Mouse (Mus musculus) neutrophil, adult 5-6 weeks (primary cell): ENCODE measurements around the gene Dcdc2a. TPM values are rescaled to one million over a fixed set of nuclear protein-coding genes. Genes with fewer than 3 reads are reported as not detected.

Source experiments
- ATAC-seq: fragments of 151-379, 151-347 bp; 2 replicates; pipeline ENCODE4 v1.8.0; 2017; ENCODE audit warnings: mild to moderate bottlenecking, moderate TSS enrichment; ENCODE audit not compliant: insufficient number of reproducible peaks, poor library complexity, low FRiP score, severe bottlenecking; ENCODE audit errors: extremely low read depth
- total RNA-seq: library from RNA; stranded (forward); fragments of 200-1000 nt; gene quantifications from 2 replicates; pipeline ENCODE4 v1.2.3, GENCODE M21; 2017

Dcdc2a gene
- total RNA-seq, 1 experiment from 2014 or later = not detected

DNA sequence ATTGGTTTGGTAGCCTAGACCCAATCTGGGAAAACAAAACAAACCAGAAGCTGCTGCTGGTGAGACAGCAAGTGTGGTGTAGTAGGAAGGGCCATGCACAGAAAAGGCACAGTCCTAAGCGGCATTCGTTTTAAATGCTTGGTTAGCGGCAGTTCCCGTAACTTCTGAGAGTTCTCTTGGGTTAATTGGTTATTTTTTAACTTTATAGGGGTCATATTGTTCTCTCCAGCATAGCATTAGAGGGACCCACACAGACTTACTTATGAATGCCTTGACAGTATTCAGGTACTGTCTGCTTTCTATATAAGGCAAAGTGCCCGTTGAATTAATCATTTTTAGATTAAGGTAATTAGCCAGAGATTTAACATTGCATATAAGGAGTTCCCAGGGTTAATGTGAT, 35.5 kb downstream of the Dcdc2a start:
- no peak for ATAC-seq

DNA sequence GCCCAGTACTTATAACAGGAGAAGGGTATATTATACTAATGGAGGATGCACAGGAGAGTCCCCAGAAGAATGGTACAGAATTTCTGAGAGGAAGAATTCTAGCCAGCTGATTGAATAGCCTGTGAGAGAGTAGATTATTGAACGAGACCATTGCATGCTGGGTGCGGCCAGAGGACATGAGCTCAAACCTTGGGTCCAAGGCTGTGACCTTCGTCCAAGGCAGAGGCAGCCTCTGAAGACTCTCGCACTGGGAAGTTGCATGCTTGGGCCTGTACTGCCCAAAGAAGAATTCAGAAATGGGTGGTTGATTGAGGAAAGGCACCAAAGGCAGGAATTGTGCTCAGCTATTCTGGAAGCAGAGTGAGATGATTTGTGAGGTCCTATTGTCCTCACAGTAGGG, 38.0 kb downstream of the Dcdc2a start:
- no peak for ATAC-seq

DNA sequence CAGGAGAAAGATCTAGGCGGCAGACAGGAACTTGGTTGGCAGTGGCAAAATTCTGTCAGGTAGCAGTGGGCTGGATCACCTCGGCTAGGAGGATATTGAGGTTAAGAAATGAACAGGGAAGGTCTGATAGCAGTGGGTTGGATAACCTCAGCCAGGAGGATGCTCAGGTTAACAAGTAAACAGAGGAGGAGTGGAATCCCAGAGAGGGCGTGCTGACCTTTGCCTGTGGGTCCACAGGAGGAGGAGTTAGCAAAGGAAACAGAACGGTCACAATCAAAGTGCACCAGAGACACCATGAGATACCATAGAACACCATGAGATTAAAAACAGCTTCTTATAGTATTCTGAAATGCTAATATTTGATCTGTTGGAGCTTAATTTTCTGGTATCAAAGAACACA, 38.6 kb downstream of the Dcdc2a start:
- ATAC-seq = no peak

DNA sequence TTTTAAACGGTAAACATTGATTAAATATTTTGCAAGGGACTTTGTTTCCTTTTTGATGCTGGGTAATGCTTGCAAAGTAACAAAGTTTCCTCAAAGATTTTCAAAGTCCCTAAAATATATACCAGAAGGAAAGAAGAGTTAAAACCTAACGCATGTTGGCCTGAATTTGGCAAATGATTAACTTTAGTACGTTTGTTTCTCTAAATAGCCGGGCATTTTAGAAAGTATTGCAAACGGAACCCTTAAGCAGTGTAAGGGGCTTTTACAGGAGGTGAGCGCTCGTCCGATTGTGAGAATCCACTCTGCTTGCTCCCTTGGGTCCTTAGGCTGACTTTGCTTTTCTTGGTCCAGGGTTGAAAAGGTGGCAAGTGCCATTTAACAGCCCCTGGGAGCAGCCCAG, 41.5 kb downstream of the Dcdc2a start:
- no peak for ATAC-seq

DNA sequence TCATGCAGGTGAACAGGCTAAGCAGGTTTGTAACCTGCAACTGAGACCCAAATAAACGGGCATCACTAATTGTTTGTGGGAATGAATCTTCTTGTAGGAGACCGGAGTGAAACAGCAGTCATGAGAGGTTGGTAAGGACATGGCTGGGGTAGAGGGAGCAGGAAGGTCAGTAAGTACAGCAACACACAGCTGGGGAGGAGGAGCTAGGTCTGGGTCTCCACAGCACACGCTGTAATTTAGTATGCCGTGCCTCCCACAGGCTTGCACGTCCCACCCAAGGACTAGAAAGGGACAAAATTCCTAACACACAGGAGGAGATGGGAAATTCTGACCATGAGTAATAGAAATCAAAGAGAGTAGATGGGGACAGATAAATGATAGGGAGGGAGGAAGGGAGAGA, 42.8 kb downstream of the Dcdc2a start:
- no peak for ATAC-seq

GRCm38 (mm10) chr13:25099508-25099907, 43.7 kb downstream of the Dcdc2a start:
- ATAC-seq = no peak

DNA sequence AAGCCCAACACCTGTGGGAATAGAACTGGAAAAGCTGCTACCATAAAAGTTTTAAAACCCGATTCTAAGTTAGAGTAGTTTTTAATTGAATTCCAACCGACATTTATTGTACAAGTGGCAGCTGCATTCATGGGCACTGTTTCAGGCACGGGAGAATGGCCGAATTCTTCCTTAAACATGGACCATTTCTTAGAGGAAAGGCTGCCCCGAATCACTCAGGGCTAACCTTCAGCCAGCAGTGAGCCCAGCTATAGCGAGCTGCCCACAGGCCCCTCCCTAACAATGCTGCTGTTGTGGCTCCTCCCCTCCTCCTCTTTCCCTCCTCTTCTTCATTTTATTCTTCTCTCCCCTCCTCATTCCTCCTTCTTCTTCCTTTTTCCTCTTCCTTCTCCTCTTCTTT, 44.8 kb downstream of the Dcdc2a start:
- ATAC-seq = no peak

- no peak for ATAC-seq
Measured at GRCm38 (mm10) chr13:25105671-25106070, 49.9 kb downstream of the Dcdc2a start.

GRCm38 (mm10) chr13:25106740-25107139, 50.9 kb downstream of the Dcdc2a start:
- ATAC-seq = no peak

DNA sequence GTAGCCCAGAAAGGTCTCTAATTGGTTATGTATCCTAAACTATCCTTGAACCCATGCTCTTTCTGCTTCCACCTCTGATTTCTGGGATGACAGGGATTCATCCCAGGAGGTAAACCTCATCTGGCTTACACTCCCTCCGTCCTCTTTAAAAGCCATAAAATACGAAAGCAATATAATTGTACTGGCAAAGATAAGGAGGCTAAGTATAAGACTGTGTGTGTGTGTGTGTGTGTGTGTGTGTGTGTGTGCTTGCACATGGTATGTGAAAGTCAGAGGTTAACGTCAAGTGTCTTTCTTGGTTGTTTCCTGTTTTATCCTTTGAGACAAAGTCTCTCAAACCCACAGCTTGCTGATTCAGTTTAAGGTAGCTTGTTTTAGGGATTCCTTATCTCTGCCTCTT, 52.5 kb downstream of the Dcdc2a start:
- ATAC-seq = no peak

- no peak for ATAC-seq
Measured at GRCm38 (mm10) chr13:25110592-25111095, 54.8 kb downstream of the Dcdc2a start.

DNA sequence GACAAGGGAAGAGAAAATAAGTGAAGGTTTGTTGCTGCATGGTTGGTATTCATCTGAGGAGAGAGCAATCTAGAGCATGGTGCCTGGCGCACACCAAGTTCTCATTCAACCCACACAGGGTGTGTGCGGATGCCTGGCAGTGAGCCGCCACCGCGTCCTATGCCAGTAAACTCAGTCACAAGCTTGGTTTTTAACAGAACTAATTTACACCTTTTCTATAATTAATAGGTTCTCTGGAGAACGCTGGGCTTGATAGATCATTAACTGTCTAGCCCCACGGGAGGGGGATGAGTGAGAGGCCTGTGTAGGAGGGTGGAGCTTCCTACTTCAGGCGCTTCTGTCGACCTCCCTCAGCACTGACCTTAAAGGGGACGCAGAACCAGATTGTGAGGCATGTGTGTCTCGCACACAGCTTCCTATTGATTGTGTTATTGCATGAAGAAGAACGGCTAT, 59.7 kb downstream of the Dcdc2a start:
- no peak for ATAC-seq

- ATAC-seq = no peak
Measured at GRCm38 (mm10) chr13:25115971-25116370, 60.2 kb downstream of the Dcdc2a start.

DNA sequence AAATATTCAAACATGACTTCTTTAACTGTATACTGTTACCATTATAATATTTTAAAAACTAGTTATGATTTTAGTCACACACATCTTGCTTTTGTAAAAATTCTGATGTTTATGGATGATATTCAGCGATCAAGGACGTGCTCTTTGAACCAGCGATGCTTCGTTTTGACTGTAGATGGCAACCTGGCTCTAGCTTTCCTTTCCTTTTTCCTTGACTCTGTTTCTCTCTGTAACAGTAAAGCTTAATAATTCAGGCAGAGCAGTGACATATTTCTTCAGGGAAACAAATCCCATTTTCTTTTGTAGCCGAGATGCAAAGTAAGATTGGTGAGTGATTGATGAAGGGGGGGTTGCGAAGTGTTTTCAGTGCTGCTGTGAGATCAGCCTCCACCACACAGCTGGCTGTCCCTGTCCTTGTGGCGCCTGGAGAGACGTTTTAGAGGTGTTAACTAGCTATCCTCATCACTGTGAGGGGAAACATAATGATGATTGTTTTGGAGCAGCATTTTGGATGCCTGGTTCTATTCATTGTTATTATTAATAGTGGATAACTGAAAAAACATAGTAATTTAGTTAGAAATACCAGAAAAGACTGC, 67.0 kb downstream of the Dcdc2a start:
- no peak for ATAC-seq

GRCm38 (mm10) chr13:25127216-25127615, 71.4 kb downstream of the Dcdc2a start:
- ATAC-seq = no peak

- ATAC-seq = no peak
Measured at GRCm38 (mm10) chr13:25127806-25128205, 72.0 kb downstream of the Dcdc2a start.

GRCm38 (mm10) chr13:25128766-25129165, 73.0 kb downstream of the Dcdc2a start:
- no peak for ATAC-seq

DNA sequence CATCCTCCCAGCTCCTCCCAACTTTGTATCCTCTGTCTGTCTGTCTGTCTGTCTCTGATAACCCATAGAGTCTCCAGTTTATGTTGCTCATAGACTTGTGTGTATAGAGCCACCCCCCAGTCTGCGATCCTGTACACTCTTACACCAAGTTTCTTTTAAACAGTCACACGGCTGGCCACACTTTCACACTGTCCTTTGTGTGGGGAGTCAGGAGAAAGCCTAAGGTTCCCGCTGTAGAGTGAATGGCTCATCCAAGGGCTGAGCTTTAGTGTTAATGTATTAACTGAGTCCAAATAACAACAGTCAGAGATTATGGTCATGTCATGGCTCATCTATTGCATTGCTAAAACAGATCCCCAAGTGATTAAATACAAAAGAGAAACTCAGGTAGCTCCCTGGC, 87.3 kb downstream of the Dcdc2a start:
- no peak for ATAC-seq

- ATAC-seq = no peak
Measured at GRCm38 (mm10) chr13:25144093-25144492, 88.3 kb downstream of the Dcdc2a start.

DNA sequence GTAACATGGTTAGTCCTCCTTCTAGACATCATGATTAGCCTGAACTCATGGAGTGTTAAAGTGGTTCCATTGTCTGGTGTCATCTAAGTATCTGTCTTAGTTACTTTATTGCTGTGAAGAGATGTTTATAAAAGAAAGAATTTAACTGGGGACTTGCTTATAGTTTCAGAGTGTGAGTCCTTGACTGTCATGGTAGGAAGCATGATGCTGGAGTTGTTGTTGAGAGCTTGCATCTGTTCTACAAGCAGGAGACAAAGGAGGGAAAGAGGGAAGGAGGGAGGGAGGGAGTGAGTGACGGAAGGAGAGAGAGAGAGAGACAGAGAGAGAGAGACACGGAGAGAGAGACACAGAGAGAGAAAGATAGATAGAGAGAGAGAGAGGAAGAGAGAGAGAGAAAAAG, 90.4 kb downstream of the Dcdc2a start:
- no peak for ATAC-seq

- no peak for ATAC-seq
Measured at GRCm38 (mm10) chr13:25150154-25150781, 94.5 kb downstream of the Dcdc2a start.
